ENCODE assay signal across 14 mouse cellular contexts in genomic region chr10:108036486-108037109, GRCm38 (mm10).
A peak's percentile ranks its signal among the peaks of the same experiment; 100 is the strongest.
DNase-seq lines count a peak whose midpoint lies in the region; ATAC-seq lines count a peak whose summit lies in the region.
"Had no signal": no experiment of that assay in that cellular context is flagged by ENCODE, and none has a peak within 500 bp of the region (broad histone marks: within the 10 kb centered on the region; RNA-seq: fewer than 3 reads in every experiment).

No protein-coding gene starts in this region.

- H3K9me3 ChIP-seq in forebrain, embryonic 13.5 days (replicated peaks): no peaks in the 10 kb centered on the region
- H3K9me3 ChIP-seq in forebrain, embryonic 11.5 days (ENCODE audit: control insufficient read depth, low read length): no peaks in the 10 kb centered on the region
- H3K9me3 ChIP-seq: embryonic facial prominence, embryonic 12.5 days; liver, embryonic 12.5 days had no signal

- peaks cover 5% of the 10 kb centered on the region for H3K4me1 ChIP-seq in forebrain, embryonic 13.5 days
- no peaks in the 10 kb centered on the region for H3K4me1 ChIP-seq in forebrain, embryonic 11.5 days (replicated peaks; ENCODE audit: control insufficient read depth, insufficient read depth, low read length)
- H3K4me1 ChIP-seq: embryonic facial prominence, embryonic 12.5 days had no signal

- peak; percentile 73 for ATAC-seq in forebrain, embryonic 13.5 days
- no peak; the same call in 1 of the 2 replicates for ATAC-seq in forebrain, embryonic 11.5 days (replicated peaks; ENCODE audit: low FRiP score)
- peak; percentile 38 for ATAC-seq in megakaryocyte progenitor cell, adult 5-6 weeks (replicated peaks; ENCODE audit: poor library complexity)
- ATAC-seq: liver, embryonic 12.5 days had no signal

- no peak for DNase-seq in forebrain, embryonic 11.5 days (ENCODE audit: low spot score)
- peak; percentile 8 for DNase-seq in right cerebral cortex, adult 18-20 months
- DNase-seq in right cerebral cortex, postnatal 36 days (ENCODE audit: low spot score in 2 of 2): no peak
- DNase-seq in kidney, postnatal 14 days: no peak
- no peak for DNase-seq in embryo, embryonic 10 days (ENCODE audit: low spot score)
- DNase-seq in cerebellum, adult 9-11 months: no peak
- DNase-seq: cerebellum, adult 11 months; gastrocnemius, postnatal 10 days; kidney, adult 18-20 months; spleen, adult 18-20 months had no signal

- H3K27me3 ChIP-seq in forebrain, embryonic 13.5 days: no peaks in the 10 kb centered on the region
- H3K27me3 ChIP-seq in forebrain, embryonic 11.5 days (ENCODE audit: control insufficient read depth, insufficient read depth, low read length): no peaks in the 10 kb centered on the region
- H3K27me3 ChIP-seq: embryonic facial prominence, embryonic 12.5 days; liver, embryonic 12.5 days had no signal

- H3K4me2 ChIP-seq in forebrain, embryonic 13.5 days: no peak overlapping the region
- no peak overlapping the region for H3K4me2 ChIP-seq in forebrain, embryonic 11.5 days (ENCODE audit: low read depth, low read length, severe bottlenecking)
- H3K4me2 ChIP-seq: embryonic facial prominence, embryonic 12.5 days; liver, embryonic 12.5 days had no signal

- H3K9ac ChIP-seq in forebrain, embryonic 13.5 days: no peak overlapping the region
- no peak overlapping the region for H3K9ac ChIP-seq in forebrain, embryonic 11.5 days (ENCODE audit: low read length)
- H3K9ac ChIP-seq: embryonic facial prominence, embryonic 12.5 days; liver, embryonic 12.5 days had no signal

- 39% methylated on average over 3 of the region's 3 CpGs for WGBS in forebrain, embryonic 13.5 days
- WGBS in forebrain, embryonic 11.5 days: 54% methylated on average over 3 of the region's 3 CpGs

- no peak overlapping the region for H3K4me3 ChIP-seq in forebrain, embryonic 13.5 days
- no peak overlapping the region for H3K4me3 ChIP-seq in forebrain, embryonic 11.5 days (ENCODE audit: low read depth, low read length)
- H3K4me3 ChIP-seq: embryonic facial prominence, embryonic 12.5 days; liver, embryonic 12.5 days had no signal

- no peaks in the 10 kb centered on the region for H3K36me3 ChIP-seq in forebrain, embryonic 13.5 days (ENCODE audit: poor library complexity, severe bottlenecking)
- H3K36me3 ChIP-seq in forebrain, embryonic 11.5 days (ENCODE audit: control insufficient read depth, insufficient read depth, low read length): no peaks in the 10 kb centered on the region
- H3K36me3 ChIP-seq: embryonic facial prominence, embryonic 12.5 days; liver, embryonic 12.5 days had no signal

- peak overlapping the region; percentile 35; the same call in 1 of the 2 replicates for H3K27ac ChIP-seq in forebrain, embryonic 13.5 days
- H3K27ac ChIP-seq in forebrain, embryonic 11.5 days (ENCODE audit: low read depth, low read length): no peak overlapping the region
- H3K27ac ChIP-seq: embryonic facial prominence, embryonic 12.5 days; liver, embryonic 12.5 days had no signal
